Mouse (Mus musculus): ENCODE data around the gene Sema3e. TPM values are rescaled to one million over a fixed set of nuclear protein-coding genes. Genes with fewer than 3 reads are reported as not detected.

The Sema3e gene
- total RNA-seq, 1 experiment: 24.6 TPM

DNA sequence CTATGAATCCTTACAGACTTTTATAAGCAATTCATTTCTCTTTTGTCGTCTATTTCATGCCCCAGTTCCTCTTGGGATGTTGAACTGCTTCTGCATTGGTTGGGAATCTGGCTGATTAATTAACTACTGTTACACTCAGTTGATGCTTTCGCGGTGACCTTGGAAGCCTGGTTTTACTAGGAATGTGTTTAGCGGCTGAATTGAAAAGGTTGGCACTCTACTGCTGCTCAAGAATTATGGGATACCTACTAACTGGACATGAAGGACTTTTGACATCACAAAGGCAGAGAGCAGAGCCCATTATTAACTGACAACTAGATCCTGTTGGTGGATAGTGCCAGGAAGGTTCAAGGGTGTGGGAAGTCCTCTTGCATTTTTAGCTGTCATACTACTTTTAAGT lies 83.9 kb downstream of the Sema3e start:
- in situ Hi-C loops (cut with MboI; ENCODE audit: low sequenced_read_pairs in 2 of 2, unreplicated experiment in 2 of 2): no loop called here

DNA sequence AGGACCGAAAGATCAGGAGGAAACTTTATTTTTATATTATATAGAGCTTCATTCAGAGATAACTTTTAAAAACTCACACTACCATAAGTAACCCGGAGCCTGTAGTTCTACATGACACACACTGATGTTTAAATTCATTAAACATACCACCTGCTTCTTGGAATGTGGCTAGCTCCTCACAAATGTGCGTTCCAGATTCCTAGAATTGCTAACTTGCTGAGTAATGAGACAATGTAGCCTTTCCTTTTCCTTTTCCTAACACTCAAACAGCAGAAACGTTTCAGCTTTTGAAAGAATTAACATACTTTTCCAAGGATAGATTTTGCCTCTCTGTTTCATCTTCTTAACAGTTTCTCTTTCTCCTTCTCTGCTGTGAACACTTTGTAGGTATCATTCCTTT lies 86.3 kb downstream of the Sema3e start:
- in situ Hi-C loops (cut with MboI; ENCODE audit: low sequenced_read_pairs in 2 of 2, unreplicated experiment in 2 of 2): no loop called here
- no peaks in the 10 kb centered on the region for H3K36me3 ChIP-seq (ENCODE audit: control insufficient read depth, insufficient read depth, low read length, poor library complexity, severe bottlenecking)
- TF ChIP-seq ZNF384 (IDR thresholded peaks at IDR 0.05; ENCODE audit: low read depth, low read length) (no peak), HCFC1 (IDR thresholded peaks at IDR 0.05; ENCODE audit: borderline replicate concordance, insufficient read depth, low read length) (no peak), MAFK (IDR thresholded peaks at IDR 0.05; ENCODE audit: insufficient read depth, low read depth, low read length) (no peak), ZC3H11A (IDR thresholded peaks at IDR 0.05; ENCODE audit: borderline replicate concordance, low read depth, low read length) (no peak), CHD2 (IDR thresholded peaks at IDR 0.05; ENCODE audit: low read depth, low read length) (no peak)
- H3K27ac ChIP-seq (ENCODE audit: insufficient read depth, low read depth, low read length, poor library complexity, severe bottlenecking): no peak overlapping the region
- H3K4me3 ChIP-seq (ENCODE audit: insufficient read depth in 1 of 2, low read depth in 1 of 2, low read length in 2 of 2, poor library complexity in 1 of 2, severe bottlenecking in 1 of 2): no peak overlapping the region
- no peaks in the 10 kb centered on the region for H3K9me3 ChIP-seq (ENCODE audit: control insufficient read depth, insufficient read depth, low read depth, low read length)
- H3K9ac ChIP-seq (ENCODE audit: insufficient read depth, low read depth, low read length, poor library complexity, severe bottlenecking): no peak overlapping the region
- no peak for DNase-seq (ENCODE audit: low read depth, low spot score)
- no peaks in the 10 kb centered on the region for H3K4me1 ChIP-seq (ENCODE audit: control insufficient read depth in 2 of 2, insufficient read depth in 2 of 2, low read length in 2 of 2, poor library complexity in 1 of 2)

More for the DNA sequence above, 83.9 kb downstream of the Sema3e start:
- no peak for DNase-seq (ENCODE audit: low read depth, low spot score)
- TF ChIP-seq HCFC1 (IDR thresholded peaks at IDR 0.05; ENCODE audit: borderline replicate concordance, insufficient read depth, low read length) (no peak), MAFK (IDR thresholded peaks at IDR 0.05; ENCODE audit: insufficient read depth, low read depth, low read length) (no peak), ZNF384 (IDR thresholded peaks at IDR 0.05; ENCODE audit: low read depth, low read length) (no peak), ZC3H11A (IDR thresholded peaks at IDR 0.05; ENCODE audit: borderline replicate concordance, low read depth, low read length) (no peak), CHD2 (IDR thresholded peaks at IDR 0.05; ENCODE audit: low read depth, low read length) (no peak)
- H3K9me3 ChIP-seq (ENCODE audit: control insufficient read depth, insufficient read depth, low read depth, low read length): no peaks in the 10 kb centered on the region
- H3K36me3 ChIP-seq (ENCODE audit: control insufficient read depth, insufficient read depth, low read length, poor library complexity, severe bottlenecking): no peaks in the 10 kb centered on the region
- H3K4me3 ChIP-seq (ENCODE audit: insufficient read depth in 1 of 2, low read depth in 1 of 2, low read length in 2 of 2, poor library complexity in 1 of 2, severe bottlenecking in 1 of 2): no peak overlapping the region
- H3K9ac ChIP-seq (ENCODE audit: insufficient read depth, low read depth, low read length, poor library complexity, severe bottlenecking): no peak overlapping the region
- no peak overlapping the region for H3K27ac ChIP-seq (ENCODE audit: insufficient read depth, low read depth, low read length, poor library complexity, severe bottlenecking)
- H3K4me1 ChIP-seq (ENCODE audit: control insufficient read depth in 2 of 2, insufficient read depth in 2 of 2, low read length in 2 of 2, poor library complexity in 1 of 2): no peaks in the 10 kb centered on the region

GRCm38 (mm10) chr5:14121902-14122301 lies 96.8 kb downstream of the Sema3e start:
- no peak overlapping the region for H3K27ac ChIP-seq (ENCODE audit: insufficient read depth, low read depth, low read length, poor library complexity, severe bottlenecking)
- H3K36me3 ChIP-seq (ENCODE audit: control insufficient read depth, insufficient read depth, low read length, poor library complexity, severe bottlenecking): no peaks in the 10 kb centered on the region
- TF ChIP-seq ZC3H11A (IDR thresholded peaks at IDR 0.05; ENCODE audit: borderline replicate concordance, low read depth, low read length): no peak
- TF ChIP-seq CHD2 (IDR thresholded peaks at IDR 0.05; ENCODE audit: low read depth, low read length): no peak
- no peak for TF ChIP-seq MAFK (IDR thresholded peaks at IDR 0.05; ENCODE audit: insufficient read depth, low read depth, low read length)
- no peak for TF ChIP-seq HCFC1 (IDR thresholded peaks at IDR 0.05; ENCODE audit: borderline replicate concordance, insufficient read depth, low read length)
- no peak for DNase-seq (ENCODE audit: low read depth, low spot score)
- in situ Hi-C loops (cut with MboI; ENCODE audit: low sequenced_read_pairs in 2 of 2, unreplicated experiment in 2 of 2): no loop called here
- H3K9ac ChIP-seq (ENCODE audit: insufficient read depth, low read depth, low read length, poor library complexity, severe bottlenecking): no peak overlapping the region
- no peak overlapping the region for H3K4me3 ChIP-seq (ENCODE audit: insufficient read depth in 1 of 2, low read depth in 1 of 2, low read length in 2 of 2, poor library complexity in 1 of 2, severe bottlenecking in 1 of 2)
- no peaks in the 10 kb centered on the region for H3K4me1 ChIP-seq (ENCODE audit: control insufficient read depth in 2 of 2, insufficient read depth in 2 of 2, low read length in 2 of 2, poor library complexity in 1 of 2)
- H3K9me3 ChIP-seq (ENCODE audit: control insufficient read depth, insufficient read depth, low read depth, low read length): no peaks in the 10 kb centered on the region

GRCm38 (mm10) chr5:14126591-14126990 lies 101.5 kb downstream of the Sema3e start:
- Histone ChIP-seq H3K4me1 (ENCODE audit: control insufficient read depth in 2 of 2, insufficient read depth in 2 of 2, low read length in 2 of 2, poor library complexity in 1 of 2) (no peaks in the 10 kb centered on the region), H3K9ac (ENCODE audit: insufficient read depth, low read depth, low read length, poor library complexity, severe bottlenecking) (no peak overlapping the region), H3K4me3 (ENCODE audit: insufficient read depth in 1 of 2, low read depth in 1 of 2, low read length in 2 of 2, poor library complexity in 1 of 2, severe bottlenecking in 1 of 2) (no peak overlapping the region), H3K36me3 (ENCODE audit: control insufficient read depth, insufficient read depth, low read length, poor library complexity, severe bottlenecking) (no peaks in the 10 kb centered on the region), H3K9me3 (ENCODE audit: control insufficient read depth, insufficient read depth, low read depth, low read length) (no peaks in the 10 kb centered on the region), H3K27ac (ENCODE audit: insufficient read depth, low read depth, low read length, poor library complexity, severe bottlenecking) (no peak overlapping the region)
- in situ Hi-C loops (cut with MboI; ENCODE audit: low sequenced_read_pairs in 2 of 2, unreplicated experiment in 2 of 2): no loop called here
- no peak for TF ChIP-seq CHD2 (IDR thresholded peaks at IDR 0.05; ENCODE audit: low read depth, low read length)
- no peak for TF ChIP-seq ZC3H11A (IDR thresholded peaks at IDR 0.05; ENCODE audit: borderline replicate concordance, low read depth, low read length)
- no peak for TF ChIP-seq ZNF384 (IDR thresholded peaks at IDR 0.05; ENCODE audit: low read depth, low read length)
- no peak for TF ChIP-seq HCFC1 (IDR thresholded peaks at IDR 0.05; ENCODE audit: borderline replicate concordance, insufficient read depth, low read length)
- TF ChIP-seq MAFK (IDR thresholded peaks at IDR 0.05; ENCODE audit: insufficient read depth, low read depth, low read length): no peak
- no peak for DNase-seq (ENCODE audit: low read depth, low spot score)

GRCm38 (mm10) chr5:14135929-14136328 lies 110.9 kb downstream of the Sema3e start:
- no peak overlapping the region for H3K27ac ChIP-seq (ENCODE audit: insufficient read depth, low read depth, low read length, poor library complexity, severe bottlenecking)
- H3K4me1 ChIP-seq (ENCODE audit: control insufficient read depth in 2 of 2, insufficient read depth in 2 of 2, low read length in 2 of 2, poor library complexity in 1 of 2): no peaks in the 10 kb centered on the region
- no peak for DNase-seq (ENCODE audit: low read depth, low spot score)
- no peak overlapping the region for H3K4me3 ChIP-seq (ENCODE audit: insufficient read depth in 1 of 2, low read depth in 1 of 2, low read length in 2 of 2, poor library complexity in 1 of 2, severe bottlenecking in 1 of 2)
- no peak overlapping the region for H3K9ac ChIP-seq (ENCODE audit: insufficient read depth, low read depth, low read length, poor library complexity, severe bottlenecking)
- no peak for TF ChIP-seq ZC3H11A (IDR thresholded peaks at IDR 0.05; ENCODE audit: borderline replicate concordance, low read depth, low read length)
- TF ChIP-seq CHD2 (IDR thresholded peaks at IDR 0.05; ENCODE audit: low read depth, low read length): no peak
- TF ChIP-seq ZNF384 (IDR thresholded peaks at IDR 0.05; ENCODE audit: low read depth, low read length): no peak
- TF ChIP-seq MAFK (IDR thresholded peaks at IDR 0.05; ENCODE audit: insufficient read depth, low read depth, low read length): no peak
- no peak for TF ChIP-seq HCFC1 (IDR thresholded peaks at IDR 0.05; ENCODE audit: borderline replicate concordance, insufficient read depth, low read length)
- in situ Hi-C loops (cut with MboI; ENCODE audit: low sequenced_read_pairs in 2 of 2, unreplicated experiment in 2 of 2): no loop called here
- H3K36me3 ChIP-seq (ENCODE audit: control insufficient read depth, insufficient read depth, low read length, poor library complexity, severe bottlenecking): no peaks in the 10 kb centered on the region
- no peaks in the 10 kb centered on the region for H3K9me3 ChIP-seq (ENCODE audit: control insufficient read depth, insufficient read depth, low read depth, low read length)
